Mouse (Mus musculus) adrenal gland, postnatal 10 days (tissue): ENCODE measurements around the gene Pnmt. TPM values are rescaled to one million over a fixed set of nuclear protein-coding genes. Genes with fewer than 3 reads are reported as not detected.
"Not testable (repeated sequence)": the region's sequence is repeated elsewhere in the genome, so short reads cannot be mapped to it uniquely, and the experiment has no call there.

ENCODE experiments used
- DNase-seq: peaks from one replicate; pipeline ENCODE4 v3.0.0; 2021; ENCODE audit warnings: mixed read lengths
- total RNA-seq, 2 experiments: library from RNA; stranded (reverse); gene quantifications; 2 replicates each; pipeline ENCODE4 v1.2.3; 2021

The Pnmt gene
- total RNA-seq, 2 experiments from 2014 or later: 442 to 819 TPM

DNA sequence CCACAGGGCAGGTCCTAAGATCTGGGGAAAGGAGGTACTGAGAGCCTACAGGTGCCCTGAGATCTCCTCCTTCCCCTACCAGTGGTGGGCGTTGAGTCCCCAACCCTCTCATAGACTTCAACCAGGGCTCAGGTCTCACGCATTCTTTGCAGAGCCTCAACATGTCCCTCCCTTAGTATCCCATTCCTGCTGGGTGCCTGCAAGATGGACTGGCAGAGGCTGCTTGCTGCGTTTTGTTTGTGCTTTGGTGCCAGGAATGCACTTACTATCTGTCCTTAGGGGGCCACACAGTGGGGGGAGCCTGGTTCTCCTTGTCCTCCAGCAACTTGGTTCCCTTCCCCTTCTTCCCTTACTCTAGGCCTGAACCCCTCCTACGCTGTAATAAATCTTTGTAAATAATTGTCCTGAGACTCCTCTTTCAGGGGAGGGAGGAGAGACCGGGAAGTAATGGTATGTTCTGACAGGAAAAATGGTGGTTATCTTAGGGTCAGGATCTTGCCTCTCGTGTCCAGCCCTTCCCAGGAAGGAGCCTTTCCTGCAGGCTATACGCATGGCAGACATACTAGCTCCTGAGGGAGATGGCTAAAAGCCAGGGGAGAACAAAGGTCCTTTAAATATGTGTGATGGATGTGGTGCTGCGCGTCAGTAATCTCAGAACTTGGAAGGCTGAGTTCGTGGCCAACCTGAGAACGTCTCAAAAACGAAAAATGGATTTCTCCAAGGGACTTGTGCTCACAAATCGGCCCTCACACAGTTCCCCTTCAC, 28.7 kb upstream of the Pnmt start:
- DNase-seq: no peak

DNA sequence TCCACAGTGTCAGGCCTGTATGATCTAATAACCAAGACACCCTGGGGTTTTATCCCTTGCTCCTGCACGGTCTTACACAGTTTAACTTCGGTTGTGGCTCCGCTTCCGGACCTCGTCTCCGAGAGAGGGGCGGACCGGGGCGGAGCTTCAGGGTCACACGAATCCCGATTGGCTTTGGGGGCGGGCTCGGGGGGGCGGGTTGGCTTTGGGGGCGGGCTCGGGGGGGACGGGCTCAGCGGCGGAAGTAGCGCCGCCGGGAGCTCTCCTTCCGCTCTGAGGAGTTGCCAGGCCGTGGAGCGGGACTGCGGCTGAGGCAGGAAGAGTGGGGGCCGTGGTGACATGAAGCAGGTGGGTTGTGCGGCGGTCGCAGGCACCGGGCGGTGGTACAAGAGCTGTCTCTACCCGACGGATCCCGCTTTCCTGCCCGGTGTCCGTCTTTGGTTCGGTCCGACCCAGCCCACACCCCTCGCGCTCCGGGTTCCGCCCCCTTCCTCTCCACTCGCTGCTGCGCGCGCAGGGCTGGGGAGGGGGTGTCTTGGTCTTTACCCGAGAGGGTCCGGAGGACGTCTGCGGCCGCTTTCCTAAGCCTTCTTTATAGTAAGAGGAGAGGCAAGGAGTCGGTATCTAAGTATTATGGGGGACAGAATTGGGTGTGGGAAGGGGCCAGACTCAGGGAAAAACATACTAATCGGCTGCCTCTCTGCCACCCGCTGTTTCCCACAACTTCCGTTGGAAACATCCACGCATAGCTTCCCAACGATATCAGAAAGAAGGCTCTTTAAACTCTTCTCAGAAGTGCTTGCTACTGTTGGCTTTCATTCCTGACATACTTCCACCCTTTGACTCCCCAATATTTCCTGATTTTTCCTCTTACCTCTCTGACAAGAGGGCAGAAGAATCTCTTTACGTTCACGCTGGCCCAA, 27.8 kb upstream of the Pnmt start, which contains the start of gene Stard3:
Gene Stard3, plus strand, starts transcription at position 208 of the 923 bp plus-strand sequence.
- peak; percentile 93 for DNase-seq

DNA sequence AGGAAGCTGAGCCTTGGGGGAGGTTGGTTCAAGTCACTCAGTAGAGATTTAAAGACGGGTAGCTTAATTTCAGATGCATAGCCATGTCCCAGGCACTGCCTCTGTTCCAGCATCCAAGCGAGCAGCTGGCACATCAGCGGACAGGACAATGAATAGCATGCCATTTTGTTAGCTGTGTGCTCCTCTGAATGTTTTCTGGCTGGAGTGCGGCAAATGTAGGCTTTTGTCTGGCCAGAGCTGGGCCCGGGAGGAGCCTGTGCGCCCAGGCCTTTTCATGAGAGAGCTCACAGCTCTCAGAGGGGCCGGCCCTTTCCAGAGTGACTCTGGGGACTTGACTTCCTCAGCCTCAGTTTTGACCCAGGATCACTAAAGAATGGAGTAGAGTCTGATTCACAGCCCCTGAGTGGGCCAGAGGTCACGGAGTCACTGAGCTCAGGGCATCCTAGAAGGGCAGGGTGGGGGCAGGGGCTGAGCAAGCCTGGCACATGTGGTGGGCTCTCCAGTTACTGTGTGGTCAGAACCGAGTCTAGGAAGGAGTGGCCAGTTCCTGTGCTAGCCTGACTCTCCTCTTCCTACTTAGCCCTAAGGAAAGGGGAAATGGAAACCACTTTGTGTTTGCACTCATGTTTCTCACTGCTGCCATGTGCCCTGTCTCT, 25.3 kb upstream of the Pnmt start:
- DNase-seq: no peak

DNA sequence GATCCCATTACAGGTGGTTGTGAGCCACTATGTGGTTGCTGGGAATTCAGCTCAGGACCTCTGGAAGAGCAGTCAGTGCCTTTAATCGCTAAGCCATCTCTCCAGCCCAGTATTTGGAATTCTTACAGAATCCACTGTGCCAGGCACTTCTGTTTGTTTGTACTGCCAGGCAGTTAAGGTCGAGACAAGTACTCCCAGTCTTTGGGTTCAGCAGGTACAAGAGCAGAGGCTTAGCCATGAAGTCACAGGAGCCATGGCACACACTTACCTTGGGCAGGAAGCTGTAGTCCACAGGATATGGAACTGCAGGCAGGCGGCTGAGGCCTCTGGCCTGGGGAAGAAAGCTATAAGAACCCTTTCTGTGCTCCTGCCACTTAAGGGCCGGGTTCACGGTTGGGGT, 22.4 kb upstream of the Pnmt start:
- DNase-seq: no peak

DNA sequence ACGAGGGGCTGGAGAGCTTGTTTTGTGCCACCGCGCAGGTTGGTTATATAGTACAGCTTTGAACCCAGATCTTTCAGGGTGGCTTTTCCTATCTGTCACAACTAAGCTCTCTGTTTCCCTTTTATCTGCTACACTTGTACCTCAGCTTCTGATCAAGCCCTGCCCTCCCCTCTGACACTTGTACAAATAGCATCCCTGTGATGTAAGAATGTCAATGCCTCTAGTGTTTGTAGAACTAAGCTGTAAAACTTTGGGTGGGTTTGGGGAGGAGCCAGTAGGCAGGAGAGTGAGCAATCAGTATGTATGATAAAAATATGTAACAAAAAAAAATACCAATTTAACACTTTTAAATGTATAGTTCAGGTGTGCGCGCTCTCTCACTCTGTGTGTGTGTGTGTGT, 21.8 kb upstream of the Pnmt start:
- no peak for DNase-seq

DNA sequence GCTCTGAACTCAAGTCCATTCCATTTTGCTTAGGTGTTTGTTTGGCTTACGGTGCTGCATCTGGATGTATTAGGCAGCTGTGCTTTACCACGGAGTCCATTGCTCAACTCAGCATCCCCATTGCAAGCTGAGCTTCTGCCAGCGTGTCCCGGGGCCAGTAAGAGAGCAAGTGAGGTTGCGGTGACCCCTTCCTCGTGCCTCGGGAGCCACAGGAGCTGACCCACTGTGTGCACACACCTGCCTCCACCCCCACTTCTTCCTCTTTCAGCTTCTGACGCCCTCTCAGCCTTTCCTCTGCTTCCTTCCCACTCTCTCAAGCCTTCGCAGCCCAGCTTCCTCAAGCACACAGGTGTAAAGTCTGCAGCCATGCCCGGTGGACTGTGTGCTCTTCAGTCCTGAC, 20.0 kb upstream of the Pnmt start:
- DNase-seq: no peak

DNA sequence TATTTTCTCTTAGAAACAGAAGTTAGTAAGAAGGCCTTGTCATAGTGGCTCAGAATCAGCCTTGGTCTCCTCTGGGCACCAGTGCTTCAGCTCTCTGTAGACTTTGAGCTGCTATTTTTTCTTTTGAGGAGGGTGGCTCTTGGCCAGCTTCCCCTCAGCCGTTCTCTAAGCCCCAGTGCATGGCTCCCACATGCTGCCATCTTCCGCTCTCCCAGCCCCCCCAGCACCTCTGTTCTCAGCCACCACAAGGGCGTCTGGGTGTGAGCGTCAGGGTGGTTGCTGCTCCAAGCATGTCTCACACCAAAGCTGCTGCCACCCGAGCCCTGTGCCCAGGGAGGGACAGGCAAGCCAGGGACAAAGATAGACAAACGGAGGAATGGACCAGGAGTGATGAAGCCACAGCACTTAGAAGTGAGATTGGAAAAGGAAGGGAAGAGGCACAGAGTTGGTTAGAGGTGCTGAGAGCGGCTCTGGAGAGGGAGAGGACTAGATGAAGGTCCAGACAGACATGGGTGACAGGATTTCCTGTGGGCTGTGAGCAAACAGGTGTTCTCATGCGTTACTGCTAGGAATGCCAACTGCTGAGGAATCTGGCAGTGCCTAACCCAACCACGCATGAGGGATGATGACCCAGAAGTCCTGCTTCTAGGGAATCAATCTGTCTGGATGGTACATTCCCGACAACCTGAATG, 18.9 kb upstream of the Pnmt start:
- no peak for DNase-seq

DNA sequence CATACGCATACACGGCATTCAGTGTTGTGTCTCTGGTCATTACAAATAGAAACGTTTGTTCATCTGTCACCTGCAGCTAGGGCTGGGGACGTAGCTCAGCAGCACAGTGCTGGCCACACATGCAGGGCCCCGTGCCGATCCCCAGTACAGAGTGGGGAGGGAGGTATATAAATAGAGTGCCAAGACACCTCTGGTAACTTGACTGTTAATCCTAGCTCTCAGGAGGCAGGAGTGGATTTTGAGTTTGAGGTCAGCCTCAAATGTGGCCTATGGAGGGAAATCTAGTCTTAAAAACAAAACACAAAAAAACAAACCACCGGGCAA, 18.4 kb upstream of the Pnmt start:
- no peak for DNase-seq

DNA sequence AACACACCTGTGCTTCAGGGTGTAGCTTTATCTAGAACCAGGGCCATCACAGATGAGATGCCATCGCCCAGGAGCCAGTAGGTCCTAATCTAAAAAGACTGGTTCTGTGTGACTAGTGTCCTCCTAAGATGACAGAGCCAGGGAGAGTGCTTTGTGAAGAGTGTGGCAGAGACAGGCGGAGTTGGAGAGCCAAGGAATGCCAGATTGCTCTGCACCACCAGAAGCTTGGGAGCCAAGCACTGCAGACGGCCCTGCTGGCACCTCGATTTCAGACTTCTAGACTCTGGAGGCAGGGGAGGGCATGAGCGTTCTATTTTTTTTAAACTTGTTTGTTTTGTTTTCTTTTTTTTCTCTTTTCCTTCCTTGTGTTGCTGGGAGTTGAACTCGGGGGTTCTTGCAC, 16.9 kb upstream of the Pnmt start:
- DNase-seq: no peak

DNA sequence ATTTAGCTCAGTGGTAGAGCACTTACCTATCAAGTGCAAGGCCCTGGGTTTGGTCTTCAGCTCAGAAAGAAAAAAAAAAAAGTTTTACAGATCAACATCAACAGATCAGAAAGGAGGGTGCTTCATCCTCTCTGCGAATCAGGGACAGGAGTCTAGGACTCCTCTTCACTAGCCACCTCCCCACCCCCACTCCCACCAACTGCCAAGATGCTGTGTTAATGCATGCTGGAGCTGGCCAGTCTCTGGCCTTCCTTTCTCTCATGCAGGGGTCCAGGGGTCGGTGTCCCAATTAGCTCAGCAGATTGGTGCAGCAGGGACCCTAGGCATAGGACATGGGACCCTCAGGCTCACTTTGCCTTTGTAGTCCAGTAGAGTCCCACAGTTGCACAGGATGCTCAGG, 15.7 kb upstream of the Pnmt start:
- DNase-seq: no peak

DNA sequence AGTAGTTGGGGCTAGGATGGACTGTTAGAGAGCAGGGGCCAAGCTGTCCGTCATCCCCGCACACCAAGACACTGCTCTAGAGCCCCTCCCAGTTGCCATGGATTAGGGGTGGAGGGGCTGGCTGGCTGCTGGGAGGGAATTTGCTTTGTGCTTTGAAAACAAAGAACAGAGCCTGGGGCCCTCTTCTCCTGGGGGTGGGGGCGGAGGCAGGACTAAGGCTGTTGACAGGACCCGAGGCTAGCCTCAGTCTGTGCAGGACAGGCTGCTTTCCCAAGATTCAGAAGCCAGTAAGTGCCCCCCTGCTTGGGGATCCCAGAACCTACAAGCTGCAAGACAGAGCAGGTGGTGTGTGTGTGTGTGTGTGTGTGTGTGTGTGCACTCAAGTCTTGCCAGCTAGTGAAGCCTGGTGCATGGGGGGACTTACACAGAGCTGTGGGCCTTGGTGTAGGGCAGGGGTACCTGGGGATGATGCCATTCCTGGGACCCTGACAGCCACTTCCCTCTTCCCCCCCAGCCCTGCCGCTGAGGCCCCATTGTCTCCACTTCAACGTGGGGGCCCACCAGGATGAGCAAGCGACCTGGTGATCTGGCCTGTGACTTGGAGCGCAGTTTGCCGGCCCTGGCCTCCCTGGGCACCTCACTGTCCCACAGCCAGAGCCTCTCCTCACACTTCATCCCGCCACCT, 14.6 kb upstream of the Pnmt start:
- DNase-seq: no peak

DNA sequence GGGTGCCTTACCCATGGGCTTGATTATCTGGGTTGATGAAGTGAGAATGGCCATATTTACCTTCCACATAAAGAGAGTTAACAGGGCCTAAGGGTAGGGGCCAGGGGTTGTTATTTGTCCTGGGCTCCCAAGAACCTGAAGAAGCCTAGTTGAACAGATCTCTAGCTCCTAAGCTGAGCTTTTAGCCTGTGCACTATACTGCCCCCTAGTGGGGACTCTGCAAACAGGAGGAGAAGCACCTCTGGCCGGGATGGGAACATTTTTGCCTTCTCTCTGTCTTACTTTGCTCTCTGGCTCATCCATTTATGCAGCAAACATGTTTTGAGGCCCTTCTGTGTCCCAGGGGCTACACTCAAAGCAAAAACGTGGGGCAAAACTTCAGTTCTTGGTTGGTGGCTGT, 13.8 kb upstream of the Pnmt start:
- DNase-seq: peak; percentile 79

DNA sequence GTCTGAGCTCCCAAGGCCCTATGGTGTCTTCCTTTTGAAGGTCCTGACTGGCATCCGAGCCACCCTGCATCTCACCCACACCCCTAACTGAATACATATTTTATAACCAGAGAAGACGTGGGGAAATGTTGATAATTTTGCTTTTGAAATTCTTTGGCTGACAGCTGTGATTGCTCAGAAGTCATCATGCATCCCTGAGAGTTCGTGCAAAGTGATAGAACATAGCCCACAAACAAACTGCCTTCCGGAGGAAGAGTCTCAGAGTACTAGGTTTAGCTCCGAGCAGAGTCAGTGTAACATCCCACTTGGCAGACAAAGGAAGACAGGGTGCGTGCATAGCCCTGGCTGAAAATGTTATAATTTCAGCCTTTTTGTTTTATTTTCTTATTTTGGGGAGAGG, 13.0 kb upstream of the Pnmt start:
- no peak for DNase-seq

DNA sequence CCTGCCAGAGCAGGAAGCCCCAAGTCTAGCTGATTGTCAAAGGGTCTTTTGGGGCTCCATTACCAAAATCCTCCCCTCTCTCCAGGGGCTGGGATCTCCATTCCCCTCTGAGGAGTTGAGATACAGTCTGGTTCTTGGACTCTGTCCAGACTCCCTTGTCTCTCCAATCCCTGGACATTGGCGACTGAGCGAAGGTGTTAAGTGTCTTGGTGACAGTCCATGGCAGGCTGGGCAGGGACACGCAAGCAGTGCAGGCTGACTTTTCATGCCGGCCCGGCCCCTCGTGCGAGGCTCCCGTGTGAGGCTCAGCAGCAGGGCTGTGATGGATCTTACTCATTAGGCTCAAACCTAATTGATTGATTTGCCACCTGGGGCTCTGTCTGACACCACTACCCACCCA, 12.0 kb upstream of the Pnmt start:
- DNase-seq: no peak

DNA sequence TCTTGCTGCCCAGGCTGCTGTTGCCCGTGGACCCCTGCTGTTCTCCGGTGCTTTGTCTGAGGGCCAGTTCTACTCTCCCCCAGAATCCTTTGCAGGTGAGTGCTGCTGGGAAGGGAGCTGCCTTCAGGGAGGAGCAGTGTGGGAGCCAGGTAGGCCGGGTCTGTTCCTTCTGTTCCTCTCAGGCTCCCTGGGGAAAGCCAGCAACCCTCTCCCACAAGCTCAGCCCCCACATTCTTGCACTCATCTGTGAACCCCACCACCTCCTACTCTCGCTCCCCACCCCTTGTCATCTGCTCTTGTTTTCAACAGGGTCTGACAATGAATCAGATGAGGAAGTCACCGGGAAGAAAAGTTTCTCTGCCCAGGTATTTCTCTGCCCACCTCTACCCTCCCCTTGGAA, 9.5 kb upstream of the Pnmt start:
- no peak for DNase-seq

DNA sequence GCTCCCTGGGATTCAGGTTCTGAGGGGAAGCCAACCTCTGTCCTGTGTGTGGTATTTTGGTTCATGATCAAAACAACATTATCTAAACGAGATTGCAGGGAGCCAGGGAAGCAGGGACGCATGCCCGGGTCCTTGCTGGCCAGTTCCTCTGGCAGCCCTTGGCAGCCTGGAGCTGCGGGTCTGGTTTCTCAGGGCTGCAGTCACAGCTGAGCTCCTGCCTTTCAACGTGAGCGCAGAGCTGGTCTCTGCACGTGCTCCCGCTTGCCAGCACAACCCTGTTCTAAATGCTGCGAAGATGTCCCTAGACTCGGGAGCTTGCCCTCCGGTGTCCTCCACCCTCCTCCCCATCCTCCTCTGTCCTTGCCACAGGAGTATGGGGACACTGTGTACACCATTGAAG, 8.5 kb upstream of the Pnmt start:
- DNase-seq: no peak

DNA sequence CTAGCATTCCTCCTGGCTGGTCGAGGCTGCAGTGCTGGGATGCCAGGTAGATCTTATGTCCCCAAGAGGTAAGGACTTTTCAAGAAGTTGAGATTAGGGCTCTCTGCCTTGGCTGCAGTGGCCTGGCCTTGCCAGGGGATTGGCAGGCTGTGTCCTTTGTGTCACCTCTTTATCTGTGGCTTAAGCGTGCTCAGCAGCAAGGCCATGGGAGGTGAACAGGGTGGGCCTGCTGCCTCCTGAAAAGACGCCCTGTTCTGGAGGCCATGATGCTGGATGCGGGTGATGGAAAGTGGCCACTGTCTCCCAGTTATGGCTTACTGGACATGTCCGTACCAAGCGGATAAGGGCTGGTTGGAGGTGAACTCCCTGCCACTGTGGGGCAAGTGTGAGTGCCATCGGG, 6.9 kb upstream of the Pnmt start:
- no peak for DNase-seq

DNA sequence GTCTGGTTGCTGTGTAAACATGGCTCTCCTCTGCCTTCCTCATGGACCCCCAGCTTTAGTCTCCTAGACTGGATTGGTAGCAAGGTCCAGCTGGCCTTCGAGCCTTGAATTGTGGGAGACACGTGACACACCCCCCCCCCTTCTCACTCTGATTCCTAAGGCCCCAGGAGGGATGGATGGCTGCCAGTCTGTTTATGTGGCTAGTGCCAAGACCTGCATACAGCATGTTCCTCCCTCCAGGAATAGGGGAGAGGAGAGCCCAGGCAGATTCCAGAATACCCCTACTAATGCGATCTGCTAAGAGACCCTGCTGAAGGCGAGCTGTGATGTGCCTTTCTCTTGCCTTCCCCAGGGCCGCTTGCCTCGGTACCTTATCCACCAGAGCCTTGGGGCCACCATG, 6.1 kb upstream of the Pnmt start:
- DNase-seq: no peak

DNA sequence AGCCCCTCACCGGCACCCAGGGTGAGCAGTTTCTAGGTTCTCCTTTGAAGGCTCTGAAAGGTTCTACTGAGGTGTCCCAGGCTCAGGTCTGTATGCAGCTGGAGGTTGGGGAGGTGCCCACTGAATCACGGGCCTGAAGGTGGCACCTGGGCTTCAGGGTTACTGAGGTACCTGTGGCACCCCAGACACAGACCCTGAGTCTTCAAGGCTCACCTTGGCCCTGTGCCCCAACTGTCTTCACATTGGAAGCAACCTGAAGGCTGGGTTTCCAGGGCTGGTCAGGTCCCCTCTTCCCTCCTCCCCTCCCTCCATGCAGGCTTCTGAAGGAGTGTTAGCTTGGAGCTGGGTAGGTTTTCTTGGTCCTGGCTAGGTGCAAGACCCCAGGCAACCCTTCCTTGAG, 4.6 kb upstream of the Pnmt start:
- DNase-seq: no peak

DNA sequence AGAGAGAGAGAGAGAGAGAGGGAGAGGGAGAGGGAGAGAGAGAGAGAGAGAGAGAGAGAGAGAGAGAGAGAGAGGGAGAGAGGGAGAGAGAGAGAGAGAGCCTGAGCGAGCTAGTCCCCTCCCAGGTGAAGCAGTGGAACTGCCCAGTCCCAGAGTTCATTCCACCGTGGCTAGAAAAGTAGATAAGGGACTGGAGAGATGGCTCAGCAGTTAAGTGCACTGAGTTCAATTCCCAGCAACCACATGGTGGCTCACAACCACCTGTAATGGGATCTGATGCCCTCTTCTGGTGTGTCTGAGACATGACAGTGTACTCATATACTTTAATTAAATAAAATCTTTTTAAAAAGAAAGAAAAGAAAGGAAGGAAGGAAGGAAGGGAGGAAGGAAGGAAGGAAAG, 3.8 kb upstream of the Pnmt start:
- not testable (repeated sequence) for DNase-seq

DNA sequence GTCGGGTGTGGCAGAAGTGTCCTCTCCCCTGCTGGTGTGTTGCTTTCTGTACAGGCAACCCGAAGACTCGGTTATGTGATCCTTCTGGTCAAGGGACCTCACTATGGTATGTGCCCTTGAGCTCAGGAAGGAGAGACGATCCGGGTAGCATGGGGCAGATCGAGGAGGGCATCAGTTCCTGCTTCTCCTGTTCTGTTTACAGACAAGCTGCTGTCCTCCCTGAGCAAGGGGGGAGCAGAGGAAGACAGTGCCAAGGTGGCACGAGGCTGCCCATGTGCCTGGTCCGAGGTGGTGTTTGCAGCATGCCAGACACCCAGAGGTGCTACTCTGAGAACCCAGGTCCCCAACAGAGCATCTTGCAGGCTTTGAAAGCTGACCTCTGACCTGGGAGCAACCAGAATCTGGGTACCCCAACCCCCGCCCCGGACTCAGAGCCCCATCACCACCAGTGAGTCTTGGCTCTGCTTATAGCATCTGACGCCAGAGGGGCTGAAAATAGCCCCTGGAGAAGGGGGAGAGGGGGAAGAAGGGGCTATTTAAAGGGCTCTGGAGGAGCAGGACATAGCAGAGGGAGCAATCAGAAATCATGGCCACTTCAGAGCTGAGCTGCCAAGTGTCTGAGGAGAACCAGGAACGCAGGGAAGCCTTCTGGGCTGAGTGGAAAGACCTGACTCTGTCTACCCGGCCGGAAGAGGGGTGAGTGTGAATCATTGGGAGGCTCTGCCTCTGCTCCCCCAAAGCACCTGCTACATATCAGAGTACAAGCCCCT, 2.8 kb upstream of the Pnmt start, which contains the start of gene Tcap:
Gene Tcap, plus strand, starts transcription at position 551 of the 770 bp plus-strand sequence.
- DNase-seq: no peak
